Mouse (Mus musculus): ENCODE results near the gene Plekho1. TPM values are rescaled to one million over a fixed set of nuclear protein-coding genes. Genes with fewer than 3 reads are reported as not detected.
A peak's percentile ranks its signal among the peaks of the same experiment; 100 is the strongest.
"Not testable (repeated sequence)": the region's sequence is repeated elsewhere in the genome, so short reads cannot be mapped to it uniquely, and the experiment has no call there.

Gene Plekho1
- polyA plus RNA-seq, 1 experiment, result 103 TPM

DNA sequence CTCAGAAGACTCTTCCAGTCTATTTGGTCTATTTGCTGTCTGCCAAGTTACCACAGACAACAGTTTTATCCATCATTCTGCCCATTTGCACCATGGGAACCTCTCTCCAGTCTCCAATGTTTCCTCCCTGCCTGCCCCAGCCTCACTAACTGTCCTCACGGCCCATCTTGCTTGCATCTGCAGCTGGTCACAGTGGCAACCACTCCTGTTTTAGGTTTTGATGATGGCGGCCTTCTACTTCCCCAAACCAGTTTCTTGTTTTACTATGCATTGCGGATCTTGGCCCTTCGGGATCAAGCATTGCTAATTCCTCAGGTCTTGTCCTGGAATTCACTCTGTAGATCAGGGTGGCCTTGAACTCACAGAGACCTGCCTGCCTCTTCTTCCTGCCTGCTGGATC lies 13.7 kb downstream of the Plekho1 start:
- peaks cover 5% of the 10 kb centered on the region for H3K36me3 ChIP-seq (ENCODE audit: control insufficient read depth, insufficient read depth)
- no peak overlapping the region for H3K4me3 ChIP-seq (ENCODE audit: insufficient read depth, poor library complexity, severe bottlenecking)
- no peaks in the 10 kb centered on the region for H3K79me3 ChIP-seq (ENCODE audit: low read depth)
- H3K27me3 ChIP-seq (ENCODE audit: control insufficient read depth, insufficient read depth, insufficient read length), result no peaks in the 10 kb centered on the region
- TF ChIP-seq MYOD1 (IDR thresholded peaks at IDR 0.05; ENCODE audit: control insufficient read depth, insufficient read length, low read depth) (no peak), MAX (IDR thresholded peaks at IDR 0.05) (no peak), FOSL1 (IDR thresholded peaks at IDR 0.05; ENCODE audit: insufficient read depth, low read length, poor library complexity, severe bottlenecking) (no peak), CTCF (IDR thresholded peaks at IDR 0.05; ENCODE audit: control insufficient read depth, insufficient read depth, insufficient read length) (no peak), CEBPB (IDR thresholded peaks at IDR 0.05; ENCODE audit: low read depth) (no peak), MYOG (IDR thresholded peaks at IDR 0.05; ENCODE audit: control insufficient read depth, extremely low read depth, insufficient read length) (no peak), USF1 (IDR thresholded peaks at IDR 0.05; ENCODE audit: low read depth) (no peak)
- H3ac ChIP-seq (ENCODE audit: control insufficient read depth, insufficient read length, low read depth), result no peak overlapping the region
- H3K79me2 ChIP-seq (ENCODE audit: control insufficient read depth, insufficient read depth), result no peaks in the 10 kb centered on the region

DNA sequence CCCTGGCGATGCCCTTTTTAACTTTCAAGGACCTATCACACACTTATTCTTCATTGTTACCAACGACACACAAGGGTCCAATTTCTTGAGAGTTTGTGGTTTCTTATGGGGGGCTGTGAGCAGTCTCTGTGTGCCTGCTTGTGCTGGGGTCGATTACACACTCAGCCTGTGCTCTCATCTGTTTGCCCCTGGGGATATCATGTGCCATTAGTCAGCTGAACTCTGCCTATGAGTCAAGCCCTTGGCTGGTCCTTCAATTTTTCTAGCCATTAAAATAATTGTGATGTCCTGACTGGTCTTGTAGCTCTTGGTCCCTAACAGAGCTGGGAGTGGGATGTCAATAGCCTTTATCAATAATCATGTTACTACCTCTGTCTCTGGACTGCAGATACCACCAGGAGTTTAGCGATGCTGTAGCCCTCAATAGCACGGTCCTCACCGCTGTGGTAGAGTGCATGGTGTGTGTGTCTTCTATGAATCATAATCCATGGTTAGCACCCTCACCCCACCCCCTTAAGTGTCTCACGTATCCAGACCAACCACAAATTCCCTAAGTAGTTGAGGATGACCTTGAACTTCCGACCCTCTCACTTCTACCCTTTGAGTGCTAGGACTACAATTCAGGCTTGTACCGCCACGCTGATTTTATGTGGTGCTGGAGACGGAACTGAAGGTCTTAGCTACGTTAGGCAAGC lies 15.4 kb downstream of the Plekho1 start:
- no peaks in the 10 kb centered on the region for H3K27me3 ChIP-seq (ENCODE audit: control insufficient read depth, insufficient read depth, insufficient read length)
- no peaks in the 10 kb centered on the region for H3K79me2 ChIP-seq (ENCODE audit: control insufficient read depth, insufficient read depth)
- H3K4me3 ChIP-seq (ENCODE audit: insufficient read depth, poor library complexity, severe bottlenecking), result no peak overlapping the region
- TF ChIP-seq MYOG (IDR thresholded peaks at IDR 0.05; ENCODE audit: control insufficient read depth, extremely low read depth, insufficient read length), result no peak
- peak; percentile 43 for TF ChIP-seq USF1 (IDR thresholded peaks at IDR 0.05; ENCODE audit: low read depth)
- no peak for TF ChIP-seq CTCF (IDR thresholded peaks at IDR 0.05; ENCODE audit: control insufficient read depth, insufficient read depth, insufficient read length)
- TF ChIP-seq FOSL1 (IDR thresholded peaks at IDR 0.05; ENCODE audit: insufficient read depth, low read length, poor library complexity, severe bottlenecking), result peak; percentile 44
- no peak for TF ChIP-seq CEBPB (IDR thresholded peaks at IDR 0.05; ENCODE audit: low read depth)
- TF ChIP-seq MYOD1 (IDR thresholded peaks at IDR 0.05; ENCODE audit: control insufficient read depth, insufficient read length, low read depth), result peak; percentile 5
- peak; percentile 41 for TF ChIP-seq MAX (IDR thresholded peaks at IDR 0.05)
- no peaks in the 10 kb centered on the region for H3K36me3 ChIP-seq (ENCODE audit: control insufficient read depth, insufficient read depth)
- no peaks in the 10 kb centered on the region for H3K79me3 ChIP-seq (ENCODE audit: low read depth)
- no peak overlapping the region for H3ac ChIP-seq (ENCODE audit: control insufficient read depth, insufficient read length, low read depth)

DNA sequence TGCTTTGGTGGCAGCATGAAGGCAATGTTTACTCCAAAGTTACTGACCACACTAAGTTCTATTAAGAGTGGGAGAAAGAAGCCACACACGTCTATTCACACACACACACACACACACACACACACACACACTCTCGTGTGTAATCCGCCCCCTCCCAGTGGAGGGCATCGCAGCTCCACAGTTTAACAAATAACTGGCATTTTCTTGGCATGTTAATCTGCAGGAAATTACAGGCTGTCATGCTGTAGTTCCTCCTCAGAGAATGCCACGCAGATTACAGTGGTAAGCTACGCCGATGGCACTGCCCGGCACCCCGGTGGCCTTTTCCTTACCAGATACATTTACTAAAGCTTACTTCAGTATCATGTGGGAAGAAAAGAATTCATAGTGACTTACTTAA lies 17.5 kb downstream of the Plekho1 start:
- Histone ChIP-seq H3K4me3 (ENCODE audit: insufficient read depth, poor library complexity, severe bottlenecking) (no peak overlapping the region), H3K79me2 (ENCODE audit: control insufficient read depth, insufficient read depth) (no peaks in the 10 kb centered on the region), H3ac (ENCODE audit: control insufficient read depth, insufficient read length, low read depth) (no peak overlapping the region), H3K79me3 (ENCODE audit: low read depth) (no peaks in the 10 kb centered on the region), H3K36me3 (ENCODE audit: control insufficient read depth, insufficient read depth) (no peaks in the 10 kb centered on the region), H3K27me3 (ENCODE audit: control insufficient read depth, insufficient read depth, insufficient read length) (no peaks in the 10 kb centered on the region)
- TF ChIP-seq MAX (IDR thresholded peaks at IDR 0.05) (no peak), USF1 (IDR thresholded peaks at IDR 0.05; ENCODE audit: low read depth) (no peak), CEBPB (IDR thresholded peaks at IDR 0.05; ENCODE audit: low read depth) (no peak)

GRCm38 (mm10) chr3:95977587-95977986 lies 18.2 kb downstream of the Plekho1 start:
- not testable (repeated sequence) for H3K27me3 ChIP-seq (ENCODE audit: control insufficient read depth, insufficient read depth, insufficient read length); H3K4me3 ChIP-seq (ENCODE audit: insufficient read depth, poor library complexity, severe bottlenecking); H3K79me2 ChIP-seq (ENCODE audit: control insufficient read depth, insufficient read depth); H3K79me3 ChIP-seq (ENCODE audit: low read depth); H3ac ChIP-seq (ENCODE audit: control insufficient read depth, insufficient read length, low read depth); H3K36me3 ChIP-seq (ENCODE audit: control insufficient read depth, insufficient read depth)

GRCm38 (mm10) chr3:95977079-95977478 lies 18.7 kb downstream of the Plekho1 start:
- H3K4me3 ChIP-seq (ENCODE audit: insufficient read depth, poor library complexity, severe bottlenecking), result no peak overlapping the region
- no peaks in the 10 kb centered on the region for H3K27me3 ChIP-seq (ENCODE audit: control insufficient read depth, insufficient read depth, insufficient read length)
- H3K79me2 ChIP-seq (ENCODE audit: control insufficient read depth, insufficient read depth), result no peaks in the 10 kb centered on the region
- H3K79me3 ChIP-seq (ENCODE audit: low read depth), result no peaks in the 10 kb centered on the region
- H3K36me3 ChIP-seq (ENCODE audit: control insufficient read depth, insufficient read depth), result no peaks in the 10 kb centered on the region
- no peak overlapping the region for H3ac ChIP-seq (ENCODE audit: control insufficient read depth, insufficient read length, low read depth)
- TF ChIP-seq USF1 (IDR thresholded peaks at IDR 0.05; ENCODE audit: low read depth), result no peak
- no peak for TF ChIP-seq CTCF (IDR thresholded peaks at IDR 0.05; ENCODE audit: control insufficient read depth, insufficient read depth, insufficient read length)
- no peak for TF ChIP-seq MAX (IDR thresholded peaks at IDR 0.05)
- no peak for TF ChIP-seq FOSL1 (IDR thresholded peaks at IDR 0.05; ENCODE audit: insufficient read depth, low read length, poor library complexity, severe bottlenecking)
- TF ChIP-seq MYOD1 (IDR thresholded peaks at IDR 0.05; ENCODE audit: control insufficient read depth, insufficient read length, low read depth), result no peak
- TF ChIP-seq MYOG (IDR thresholded peaks at IDR 0.05; ENCODE audit: control insufficient read depth, extremely low read depth, insufficient read length), result no peak
- TF ChIP-seq CEBPB (IDR thresholded peaks at IDR 0.05; ENCODE audit: low read depth), result no peak

- Histone ChIP-seq H3K4me3 (ENCODE audit: insufficient read depth, poor library complexity, severe bottlenecking) (no peak overlapping the region), H3K27me3 (ENCODE audit: control insufficient read depth, insufficient read depth, insufficient read length) (no peaks in the 10 kb centered on the region), H3K36me3 (ENCODE audit: control insufficient read depth, insufficient read depth) (no peaks in the 10 kb centered on the region), H3K79me3 (ENCODE audit: low read depth) (no peaks in the 10 kb centered on the region), H3K79me2 (ENCODE audit: control insufficient read depth, insufficient read depth) (no peaks in the 10 kb centered on the region), H3ac (ENCODE audit: control insufficient read depth, insufficient read length, low read depth) (no peak overlapping the region)
- TF ChIP-seq CEBPB (IDR thresholded peaks at IDR 0.05; ENCODE audit: low read depth), result no peak
- no peak for TF ChIP-seq MYOG (IDR thresholded peaks at IDR 0.05; ENCODE audit: control insufficient read depth, extremely low read depth, insufficient read length)
- TF ChIP-seq MAX (IDR thresholded peaks at IDR 0.05), result no peak
- TF ChIP-seq CTCF (IDR thresholded peaks at IDR 0.05; ENCODE audit: control insufficient read depth, insufficient read depth, insufficient read length), result no peak
- TF ChIP-seq FOSL1 (IDR thresholded peaks at IDR 0.05; ENCODE audit: insufficient read depth, low read length, poor library complexity, severe bottlenecking), result no peak
- TF ChIP-seq USF1 (IDR thresholded peaks at IDR 0.05; ENCODE audit: low read depth), result no peak
Observed at GRCm38 (mm10) chr3:95972873-95973634, 22.7 kb downstream of the Plekho1 start.

Data from C2C12 (cell line).